Mouse (Mus musculus) neural tube, embryonic 12.5 days (tissue): Measurements from ENCODE around the gene Skp2. TPM values are rescaled to one million over a fixed set of nuclear protein-coding genes. Genes with fewer than 3 reads are reported as not detected.
"Not testable (repeated sequence)": the region's sequence is repeated elsewhere in the genome, so short reads cannot be mapped to it uniquely, and the experiment has no call there.

Source experiments
- ATAC-seq: fragments of 200-750 bp; cut with Nextera tagmentation; 2 replicates; pipeline ENCODE4 v1.8.0; 2017; ENCODE audit warnings: low read depth, mild to moderate bottlenecking, moderate TSS enrichment, moderate library complexity; ENCODE audit not compliant: low FRiP score
- H3K27ac ChIP-seq: fragments of 300-500 bp; sonication (generic); 2 replicates; pipeline ENCODE4 v1.5.1; 2016
- H3K27me3 ChIP-seq: fragments of 300-500 bp; sonication (generic); replicated peaks from 2 replicates; pipeline ENCODE4 v1.6.1; 2016; ENCODE audit warnings: mild to moderate bottlenecking
- H3K36me3 ChIP-seq: fragments of 300-500 bp; sonication (generic); 2 replicates; pipeline ENCODE4 v1.6.1; 2016; ENCODE audit warnings: mild to moderate bottlenecking
- H3K4me1 ChIP-seq: fragments of 300-500 bp; sonication (generic); 2 replicates; pipeline ENCODE4 v1.6.1; 2016
- H3K4me2 ChIP-seq: fragments of 300-500 bp; sonication (generic); replicated peaks from 2 replicates; pipeline ENCODE4 v1.6.1; 2016; ENCODE audit warnings: mild to moderate bottlenecking
- H3K4me3 ChIP-seq: fragments of 300-500 bp; sonication (generic); 2 replicates; pipeline ENCODE4 v1.5.1; 2016
- H3K9ac ChIP-seq: fragments of 300-500 bp; sonication (generic); 2 replicates; pipeline ENCODE4 v1.6.1; 2016; ENCODE audit warnings: mild to moderate bottlenecking
- H3K9me3 ChIP-seq: fragments of 300-500 bp; sonication (generic); 2 replicates; pipeline ENCODE4 v1.6.1; 2016; ENCODE audit warnings: mild to moderate bottlenecking
- WGBS: fragments of 180-500 bp; shearing (Covaris S2); methylation state at CpG from one replicate; pipeline ENCODE4 v1.1.7; 2016; 5-methylcytosine and 5-hydroxymethylcytosine counted together
- polyA plus RNA-seq: library from polyadenylated mRNA; unstranded; fragments of >200 nt; fragmentation: Nextera tagmentation; extraction: Ambion mirVana; gene quantifications from 2 replicates; pipeline ENCODE4 v1.2.1, GENCODE M21; 2016

The Skp2 gene
- 65.7 and 66.1 TPM in 2 replicates for polyA plus RNA-seq

DNA sequence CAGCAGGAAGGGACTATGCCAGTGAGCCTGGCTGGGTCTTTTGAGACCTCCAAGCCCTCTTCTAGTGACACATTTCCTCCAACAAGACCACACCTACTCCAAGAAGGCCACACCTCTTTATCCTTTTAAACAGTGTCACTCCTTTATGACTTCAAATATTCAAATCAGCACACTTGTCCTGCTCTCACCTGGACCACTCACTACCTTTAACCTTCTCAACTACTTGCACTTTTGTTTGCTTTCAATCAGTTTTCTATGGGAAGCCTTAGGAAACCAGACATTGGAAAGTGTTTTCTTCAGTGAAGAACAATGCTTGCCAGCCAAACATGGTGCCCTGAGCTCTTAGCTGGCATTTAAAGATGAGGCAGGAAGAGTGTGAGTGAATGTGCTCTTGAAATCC lies at the start of gene Skp2:
Gene Skp2 (minus strand): TSS at position 101 of the 400 bp plus-strand sequence.
- H3K36me3 ChIP-seq = peaks cover 21% of the 10 kb centered on the region
- H3K4me2 ChIP-seq = no peak within 1 kb of the TSS
- no peak within 1 kb of the TSS for H3K9ac ChIP-seq
- H3K9me3 ChIP-seq = no peaks in the 10 kb centered on the region
- no peaks in the 10 kb centered on the region for H3K27me3 ChIP-seq
- ATAC-seq = no peak
- no peak within 1 kb of the TSS for H3K27ac ChIP-seq
- H3K4me3 ChIP-seq = no peak within 1 kb of the TSS
- H3K4me1 ChIP-seq = no peaks in the 10 kb centered on the region

- H3K27ac ChIP-seq = no peak overlapping the region
- 51% methylated on average over 6 of the region's 6 CpGs for WGBS
- no peak overlapping the region for H3K4me2 ChIP-seq
- no peak overlapping the region for H3K4me3 ChIP-seq
- no peak for ATAC-seq
- H3K27me3 ChIP-seq = no peaks in the 10 kb centered on the region
- H3K4me1 ChIP-seq = no peaks in the 10 kb centered on the region
- no peak overlapping the region for H3K9ac ChIP-seq
- no peaks in the 10 kb centered on the region for H3K9me3 ChIP-seq
- peaks cover 14% of the 10 kb centered on the region; the same call in 1 of the 2 replicates for H3K36me3 ChIP-seq
Measured at GRCm38 (mm10) chr15:9198421-9198820, 43.2 kb upstream of the Skp2 start.

GRCm38 (mm10) chr15:9192685-9193084 lies 37.5 kb upstream of the Skp2 start:
- not testable (repeated sequence) for H3K4me1 ChIP-seq, H3K9me3 ChIP-seq, H3K4me2 ChIP-seq, H3K9ac ChIP-seq, H3K27ac ChIP-seq, ATAC-seq, H3K27me3 ChIP-seq, H3K4me3 ChIP-seq
- peaks cover 27% of the 10 kb centered on the region for H3K36me3 ChIP-seq

GRCm38 (mm10) chr15:9189796-9190195 lies 34.6 kb upstream of the Skp2 start:
- peaks cover 26% of the 10 kb centered on the region for H3K36me3 ChIP-seq
- WGBS = 96% methylated on average over 2 of the region's 2 CpGs

DNA sequence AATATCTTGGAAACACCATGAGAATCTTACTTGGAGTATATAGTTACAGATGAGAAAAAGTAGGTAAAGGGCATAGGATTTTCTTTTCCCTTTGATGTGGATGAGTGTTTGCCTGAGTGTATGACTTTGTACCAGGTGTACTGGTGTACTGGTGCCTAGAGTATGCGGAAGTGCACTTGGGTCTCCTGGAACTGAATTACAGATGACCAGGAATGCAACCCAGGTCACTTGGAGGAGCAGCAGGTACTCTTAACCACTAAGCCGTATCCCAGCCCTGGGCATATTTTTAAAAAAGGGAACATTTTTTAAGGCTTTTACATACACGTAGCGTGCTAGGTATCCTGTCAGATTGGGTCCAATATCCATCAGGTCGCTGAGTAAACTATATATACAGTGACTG lies 28.8 kb upstream of the Skp2 start:
- no peaks in the 10 kb centered on the region for H3K4me1 ChIP-seq
- H3K9me3 ChIP-seq = no peaks in the 10 kb centered on the region
- H3K9ac ChIP-seq = no peak overlapping the region
- no peak overlapping the region for H3K27ac ChIP-seq
- H3K4me3 ChIP-seq = no peak overlapping the region
- 95% methylated on average over 5 of the region's 5 CpGs for WGBS
- no peak for ATAC-seq
- H3K27me3 ChIP-seq = no peaks in the 10 kb centered on the region
- H3K4me2 ChIP-seq = no peak overlapping the region
- H3K36me3 ChIP-seq = peaks cover 25% of the 10 kb centered on the region

More at GRCm38 (mm10) chr15:9189796-9190195, 34.6 kb upstream of the Skp2 start:
- ATAC-seq = no peak
- Histone ChIP-seq H3K27me3 (no peaks in the 10 kb centered on the region), H3K9me3 (no peaks in the 10 kb centered on the region), H3K4me1 (no peaks in the 10 kb centered on the region), H3K9ac (no peak overlapping the region), H3K27ac (no peak overlapping the region), H3K4me3 (no peak overlapping the region), H3K4me2 (no peak overlapping the region)

DNA sequence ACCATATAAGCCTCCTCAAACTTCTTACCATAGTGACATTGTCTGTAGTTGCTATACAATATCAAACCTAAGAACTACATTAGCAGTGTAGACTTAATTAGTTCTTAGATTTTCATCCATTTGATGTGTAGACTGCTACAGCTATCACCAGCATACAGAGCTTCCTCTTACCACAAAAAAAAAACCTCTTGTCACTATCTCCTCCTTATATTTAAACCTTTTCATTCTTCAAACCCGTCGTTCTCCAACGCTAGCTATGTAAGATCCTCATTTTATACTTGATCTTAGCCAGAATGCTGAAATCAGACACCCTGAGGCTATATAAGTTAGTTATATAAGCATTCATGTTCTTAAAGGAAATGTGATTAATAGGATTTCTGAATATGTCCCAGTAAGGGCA lies 21.8 kb upstream of the Skp2 start:
- ATAC-seq = no peak
- Histone ChIP-seq H3K27ac (no peak overlapping the region), H3K9ac (no peak overlapping the region), H3K4me2 (no peak overlapping the region), H3K4me3 (no peak overlapping the region), H3K9me3 (no peaks in the 10 kb centered on the region), H3K27me3 (no peaks in the 10 kb centered on the region), H3K4me1 (no peaks in the 10 kb centered on the region), H3K36me3 (peaks cover 25% of the 10 kb centered on the region)
- 96% methylated on average over 3 of the region's 3 CpGs for WGBS

DNA sequence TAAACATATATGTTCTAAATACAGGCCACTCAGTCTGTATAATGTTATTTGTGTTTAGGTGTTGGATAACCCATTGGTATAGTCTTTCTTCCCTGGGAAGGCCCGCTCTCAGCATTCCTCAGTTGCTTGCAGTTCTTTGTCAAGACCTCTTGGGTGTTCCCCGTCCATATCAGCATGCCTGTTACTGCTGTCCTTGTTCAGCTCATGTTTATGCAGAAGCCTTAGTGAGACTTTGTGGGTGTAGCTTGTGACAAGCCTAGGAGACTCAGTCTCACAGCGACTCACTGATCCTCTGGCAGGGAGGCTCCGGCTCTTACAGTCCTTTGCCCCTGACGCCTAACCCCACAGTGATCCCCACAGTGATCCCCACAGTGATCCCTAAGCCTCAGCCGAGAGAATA lies 8.9 kb upstream of the Skp2 start:
- no peaks in the 10 kb centered on the region for H3K27me3 ChIP-seq
- no peak overlapping the region for H3K27ac ChIP-seq
- no peak for ATAC-seq
- H3K4me1 ChIP-seq = no peaks in the 10 kb centered on the region
- WGBS = 65% methylated on average over 6 of the region's 6 CpGs
- peaks cover 25% of the 10 kb centered on the region for H3K36me3 ChIP-seq
- no peaks in the 10 kb centered on the region for H3K9me3 ChIP-seq
- H3K4me3 ChIP-seq = no peak overlapping the region
- H3K9ac ChIP-seq = no peak overlapping the region
- H3K4me2 ChIP-seq = no peak overlapping the region

DNA sequence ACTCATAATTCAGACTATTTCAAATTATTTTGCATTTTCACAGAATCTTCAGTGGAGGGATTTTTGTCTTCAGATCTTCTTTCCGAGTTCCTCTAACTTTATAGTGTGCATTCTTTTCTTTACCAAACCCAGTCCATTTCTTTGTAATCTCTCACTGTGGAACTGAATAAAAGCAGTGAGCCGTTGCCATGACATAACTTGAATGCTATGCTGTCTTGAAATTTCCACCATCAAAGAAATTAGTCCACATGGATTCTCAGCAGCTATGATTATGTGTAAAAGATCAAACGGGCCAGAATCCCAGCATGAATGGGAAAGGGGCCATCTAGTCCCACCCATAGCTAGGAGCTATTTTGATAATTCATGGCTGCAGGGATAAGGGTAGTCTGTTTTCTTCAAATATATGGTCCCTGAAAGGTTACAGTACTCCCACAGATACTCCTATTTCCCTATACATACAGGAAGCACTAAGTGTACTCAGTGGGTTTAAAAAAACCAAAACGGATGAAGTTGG lies 7.4 kb upstream of the Skp2 start:
- no peak for ATAC-seq
- no peak overlapping the region for H3K4me2 ChIP-seq
- peaks cover 16% of the 10 kb centered on the region for H3K36me3 ChIP-seq
- no peaks in the 10 kb centered on the region for H3K4me1 ChIP-seq
- WGBS = 75% methylated on average over 4 of the region's 4 CpGs
- H3K27ac ChIP-seq = no peak overlapping the region
- H3K4me3 ChIP-seq = no peak overlapping the region
- H3K27me3 ChIP-seq = no peaks in the 10 kb centered on the region
- H3K9me3 ChIP-seq = no peaks in the 10 kb centered on the region
- H3K9ac ChIP-seq = no peak overlapping the region

- peak; percentile 92 for ATAC-seq
- Histone ChIP-seq H3K4me1 (peaks cover 19% of the 10 kb centered on the region), H3K27ac (peak overlapping the region; percentile 68; the same call in 1 of the 2 replicates), H3K4me3 (peak overlapping the region; percentile 77), H3K4me2 (peak overlapping the region; percentile 79), H3K9ac (peak overlapping the region; percentile 71), H3K9me3 (no peaks in the 10 kb centered on the region), H3K36me3 (peaks cover 22% of the 10 kb centered on the region), H3K27me3 (no peaks in the 10 kb centered on the region)
- WGBS = 0% methylated on average over 37 of the region's 37 CpGs
Measured at GRCm38 (mm10) chr15:9140684-9141171, 14.5 kb downstream of the Skp2 start.

GRCm38 (mm10) chr15:9140252-9140680 lies 15.0 kb downstream of the Skp2 start, which contains the start of gene Lmbrd2:
Gene Lmbrd2, plus strand, starts transcription at chr15:9140550.
- no peaks in the 10 kb centered on the region for H3K9me3 ChIP-seq
- no peaks in the 10 kb centered on the region for H3K27me3 ChIP-seq
- H3K4me1 ChIP-seq = peaks cover 19% of the 10 kb centered on the region
- H3K4me2 ChIP-seq = peak within 1 kb of the TSS; percentile 79
- H3K27ac ChIP-seq = peak within 1 kb of the TSS; percentile 68; the same call in 1 of the 2 replicates
- peaks cover 22% of the 10 kb centered on the region for H3K36me3 ChIP-seq
- H3K9ac ChIP-seq = peak within 1 kb of the TSS; percentile 71
- peak; percentile 99 for ATAC-seq
- WGBS = 0% methylated on average over 34 of the region's 34 CpGs
- H3K4me3 ChIP-seq = peak within 1 kb of the TSS; percentile 77

DNA sequence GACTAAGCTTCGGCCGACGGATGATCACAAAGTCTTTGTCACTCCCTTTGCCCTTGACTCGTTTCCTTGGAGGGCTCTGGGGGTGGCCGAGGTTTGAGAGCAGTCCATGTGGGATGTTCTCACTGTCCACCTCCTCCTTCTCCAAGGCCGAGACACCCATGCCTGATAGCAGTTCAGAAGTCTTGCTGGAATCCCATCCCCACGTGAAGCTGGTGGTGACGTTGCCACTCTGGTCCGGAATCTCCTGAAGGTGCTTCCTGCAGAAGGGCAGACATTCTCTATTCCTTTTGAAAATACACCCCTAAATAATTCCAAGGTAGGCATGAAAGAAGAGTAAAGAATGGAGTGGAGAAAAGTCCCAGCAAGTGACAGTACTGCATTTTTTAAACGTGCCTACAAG lies 15.8 kb downstream of the Skp2 start:
- Histone ChIP-seq H3K9ac (peak overlapping the region; percentile 50), H3K4me1 (peaks cover 19% of the 10 kb centered on the region), H3K27me3 (no peaks in the 10 kb centered on the region), H3K4me3 (peak overlapping the region; percentile 77), H3K4me2 (peak overlapping the region; percentile 67), H3K36me3 (peaks cover 22% of the 10 kb centered on the region), H3K27ac (no peak overlapping the region), H3K9me3 (no peaks in the 10 kb centered on the region)
- no peak for ATAC-seq
- 32% methylated on average over 10 of the region's 10 CpGs for WGBS

DNA sequence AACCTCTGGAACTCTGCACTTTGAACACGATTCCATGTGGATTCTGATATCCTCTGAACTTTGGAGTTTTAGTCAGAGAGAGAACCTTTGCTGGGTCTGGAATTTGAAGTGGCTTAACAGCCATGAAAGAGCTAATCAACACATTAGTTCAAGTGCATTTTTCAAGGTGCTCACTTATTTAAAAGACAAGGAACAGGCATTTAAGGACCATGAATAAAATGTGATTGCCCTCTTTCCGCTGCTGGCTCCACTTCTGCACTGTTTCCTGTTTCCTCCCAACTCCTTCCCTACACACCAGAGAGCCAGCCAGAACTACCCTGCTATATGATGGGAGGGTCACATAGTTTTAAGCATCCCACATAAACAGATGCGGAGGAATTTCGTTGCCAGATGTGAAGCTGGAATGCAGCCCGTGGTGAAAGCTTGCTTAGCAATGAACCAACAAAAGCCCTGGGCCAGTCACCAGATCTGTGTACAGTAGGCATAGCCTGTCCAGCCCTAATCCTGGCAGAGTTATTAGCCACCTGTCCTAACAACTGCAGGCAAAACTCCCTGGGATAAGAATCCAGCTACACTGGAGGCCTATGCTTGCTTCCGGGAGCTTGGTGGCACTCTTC lies 20.2 kb downstream of the Skp2 start:
- H3K9ac ChIP-seq = no peak overlapping the region
- H3K27me3 ChIP-seq = no peaks in the 10 kb centered on the region
- WGBS = 76% methylated on average over 6 of the region's 6 CpGs
- H3K27ac ChIP-seq = no peak overlapping the region
- no peak overlapping the region for H3K4me2 ChIP-seq
- H3K9me3 ChIP-seq = no peaks in the 10 kb centered on the region
- ATAC-seq = no peak
- no peak overlapping the region for H3K4me3 ChIP-seq
- peaks cover 15% of the 10 kb centered on the region for H3K4me1 ChIP-seq
- peaks cover 42% of the 10 kb centered on the region for H3K36me3 ChIP-seq
